Mouse (Mus musculus): ENCODE data around the gene Ahsg. TPM values are rescaled to one million over a fixed set of nuclear protein-coding genes. Genes with fewer than 3 reads are reported as not detected.

Ahsg gene
- total RNA-seq (2012; rRNA removed): not detected in 2 replicates
- not detected in 2 replicates for total RNA-seq (2014; rRNA removed)
- polyA plus RNA-seq (2012; ENCODE audit: insufficient read length, low read depth): 0.25 and 0.43 TPM in 2 replicates

- Histone ChIP-seq H3K4me3 (replicated peaks in 1 of 3; ENCODE audit: low read depth in 2 of 3, low read length in 2 of 3, poor library complexity in 1 of 3) (no peak within 1 kb of the TSS), H3K27me3 (replicated peaks) (no peaks in the 10 kb centered on the region), H3K4me1 (ENCODE audit: control insufficient read depth in 1 of 2, insufficient read depth in 2 of 2) (0 out of 4 replicates have a peak, but pooled peaks cover 0 to 2% of the 10 kb centered on the region in 2 experiments), H3K79me2 (replicated peaks; ENCODE audit: control insufficient read depth, extremely low read depth, insufficient read depth, poor library complexity, severe bottlenecking) (no peaks in the 10 kb centered on the region), H3K9ac (ENCODE audit: insufficient read depth, low read depth) (no peak within 1 kb of the TSS), H3K4me2 (ENCODE audit: insufficient read depth, low read depth, poor library complexity, severe bottlenecking) (no peak within 1 kb of the TSS), H3K27ac (ENCODE audit: insufficient read depth, low read depth) (no peak within 1 kb of the TSS), H3K36me3 (replicated peaks in 1 of 2; ENCODE audit: control insufficient read depth in 1 of 2, insufficient read depth in 1 of 2, low read length in 1 of 2) (no peaks in the 10 kb centered on the region), H3K9me3 (replicated peaks; ENCODE audit: low read length) (no peaks in the 10 kb centered on the region)
- peak; percentile 41; the same call in 1 of the 2 replicates for TF ChIP-seq IRF4 (IDR thresholded peaks at IDR 0.05; ENCODE audit: low read depth, low read length)
- no peak for TF ChIP-seq SIN3A (IDR thresholded peaks at IDR 0.05; ENCODE audit: low read length)
- TF ChIP-seq JUN (IDR thresholded peaks at IDR 0.05; ENCODE audit: insufficient read depth, low read depth, low read length): no peak
- dilution Hi-C loops (cut with MboI; ENCODE audit: extremely low pct_ligation_motif_present, extremely low pct_unique_long_range_greater_than_20kb, low sequenced_read_pairs): no loop called here
- no peak for DNase-seq (ENCODE audit: extremely low read depth)
- in situ Hi-C loops (cut with MboI; ENCODE audit: low pct_ligation_motif_present, low pct_unique_long_range_greater_than_20kb, low sequenced_read_pairs): loop anchor here (25.0 kb wide), 1 partner anchor 546 kb away; the partner anchor contains the start of gene Rtp1
These were observed at the start of gene Ahsg for GRCm38 (mm10) chr16:22890683-22891510. Gene Ahsg, plus strand, starts transcription at chr16:22891277.

- in situ Hi-C loops (cut with MboI; ENCODE audit: low pct_ligation_motif_present, low pct_unique_long_range_greater_than_20kb, low sequenced_read_pairs): no loop called here
- DNase-seq (ENCODE audit: extremely low read depth): no peak
These were observed 48.2 kb upstream of the Ahsg start for GRCm38 (mm10) chr16:22842871-22843270.

GRCm38 (mm10) chr16:22844061-22844801 is 46.8 kb upstream of the Ahsg start:
- Histone ChIP-seq H3K79me2 (replicated peaks; ENCODE audit: control insufficient read depth, extremely low read depth, insufficient read depth, poor library complexity, severe bottlenecking) (no peaks in the 10 kb centered on the region), H3K4me3 (replicated peaks in 1 of 3; ENCODE audit: low read depth in 2 of 3, low read length in 2 of 3, poor library complexity in 1 of 3) (no peak overlapping the region), H3K27ac (ENCODE audit: insufficient read depth, low read depth) (no peak overlapping the region), H3K9ac (ENCODE audit: insufficient read depth, low read depth) (no peak overlapping the region), H3K36me3 (replicated peaks in 1 of 2; ENCODE audit: control insufficient read depth in 1 of 2, insufficient read depth in 1 of 2, low read length in 1 of 2) (peaks cover 26 to 70% of the 10 kb centered on the region in 2 experiments), H3K4me1 (ENCODE audit: control insufficient read depth in 1 of 2, insufficient read depth in 2 of 2) (no peaks in the 10 kb centered on the region), H3K9me3 (replicated peaks; ENCODE audit: low read length) (no peaks in the 10 kb centered on the region), H3K27me3 (replicated peaks) (no peaks in the 10 kb centered on the region), H3K4me2 (ENCODE audit: insufficient read depth, low read depth, poor library complexity, severe bottlenecking) (no peak overlapping the region)
- dilution Hi-C loops (cut with MboI; ENCODE audit: extremely low pct_ligation_motif_present, extremely low pct_unique_long_range_greater_than_20kb, low sequenced_read_pairs): no loop called here
- in situ Hi-C loops (cut with MboI; ENCODE audit: low pct_ligation_motif_present, low pct_unique_long_range_greater_than_20kb, low sequenced_read_pairs): no loop called here
- TF ChIP-seq MAX (IDR thresholded peaks at IDR 0.05; ENCODE audit: low read length) (no peak), ELF1 (IDR thresholded peaks at IDR 0.05; ENCODE audit: low read depth, low read length) (no peak), ZNF384 (IDR thresholded peaks at IDR 0.05; ENCODE audit: low read depth, low read length) (no peak), EP300 (IDR thresholded peaks at IDR 0.05; ENCODE audit: low read length) (no peak), MEF2A (IDR thresholded peaks at IDR 0.05; ENCODE audit: borderline replicate concordance, low read depth, low read length) (no peak), NRF1 (IDR thresholded peaks at IDR 0.05; ENCODE audit: low read depth, low read length) (no peak), MAFK (IDR thresholded peaks at IDR 0.05; ENCODE audit: insufficient replicate concordance, low read length) (no peak), ZKSCAN1 (IDR thresholded peaks at IDR 0.05; ENCODE audit: borderline replicate concordance, low read depth, low read length) (no peak)
- no peak for DNase-seq (ENCODE audit: extremely low read depth)

More at GRCm38 (mm10) chr16:22842871-22843270, 48.2 kb upstream of the Ahsg start:
- dilution Hi-C loops (cut with MboI; ENCODE audit: extremely low pct_ligation_motif_present, extremely low pct_unique_long_range_greater_than_20kb, low sequenced_read_pairs): no loop called here
- no peaks in the 10 kb centered on the region for H3K9me3 ChIP-seq (replicated peaks; ENCODE audit: low read length)
- no peak for TF ChIP-seq CTCF (conservative IDR thresholded peaks at IDR 0.05 in 1 of 2, IDR thresholded peaks at IDR 0.05 in 1 of 2; ENCODE audit: low read depth in 2 of 2, low read length in 2 of 2)
- TF ChIP-seq USF1 (IDR thresholded peaks at IDR 0.05; ENCODE audit: low read depth, low read length): no peak
- no peak for TF ChIP-seq POLR2AphosphoS2 (IDR thresholded peaks at IDR 0.05; ENCODE audit: low read depth, low read length)
- TF ChIP-seq MYC (IDR thresholded peaks at IDR 0.05; ENCODE audit: low read depth, low read length): no peak
- no peak for TF ChIP-seq TCF12 (IDR thresholded peaks at IDR 0.05; ENCODE audit: low read depth, low read length)
- TF ChIP-seq ZNF384 (IDR thresholded peaks at IDR 0.05; ENCODE audit: low read depth, low read length): no peak
- TF ChIP-seq NELFE (IDR thresholded peaks at IDR 0.05; ENCODE audit: low read depth, low read length): no peak
- no peak for TF ChIP-seq GABPA (IDR thresholded peaks at IDR 0.05; ENCODE audit: insufficient replicate concordance, low read depth, low read length)
- TF ChIP-seq SIN3A (IDR thresholded peaks at IDR 0.05; ENCODE audit: low read length): no peak
- no peak for TF ChIP-seq PAX5 (IDR thresholded peaks at IDR 0.05; ENCODE audit: low read length)
- TF ChIP-seq E2F4 (IDR thresholded peaks at IDR 0.05; ENCODE audit: insufficient replicate concordance, low read depth, low read length): no peak
- no peak for TF ChIP-seq MAZ (IDR thresholded peaks at IDR 0.05; ENCODE audit: low read depth, low read length)
- H3K27me3 ChIP-seq (replicated peaks): no peaks in the 10 kb centered on the region
- H3K9ac ChIP-seq (ENCODE audit: insufficient read depth, low read depth): no peak overlapping the region
- H3K4me3 ChIP-seq (replicated peaks in 1 of 3; ENCODE audit: low read depth in 2 of 3, low read length in 2 of 3, poor library complexity in 1 of 3): no peak overlapping the region
- no peak overlapping the region for H3K4me2 ChIP-seq (ENCODE audit: insufficient read depth, low read depth, poor library complexity, severe bottlenecking)
- H3K27ac ChIP-seq (ENCODE audit: insufficient read depth, low read depth): no peak overlapping the region
- H3K36me3 ChIP-seq (replicated peaks in 1 of 2; ENCODE audit: control insufficient read depth in 1 of 2, insufficient read depth in 1 of 2, low read length in 1 of 2): peaks cover 30 to 75% of the 10 kb centered on the region in 2 experiments
- H3K4me1 ChIP-seq (ENCODE audit: control insufficient read depth in 1 of 2, insufficient read depth in 2 of 2): no peaks in the 10 kb centered on the region
- H3K79me2 ChIP-seq (replicated peaks; ENCODE audit: control insufficient read depth, extremely low read depth, insufficient read depth, poor library complexity, severe bottlenecking): no peaks in the 10 kb centered on the region

Data from CH12.LX (cell line).